Comparison of ENCODE assay signal across 8 mouse cellular contexts in the genomic region with DNA sequence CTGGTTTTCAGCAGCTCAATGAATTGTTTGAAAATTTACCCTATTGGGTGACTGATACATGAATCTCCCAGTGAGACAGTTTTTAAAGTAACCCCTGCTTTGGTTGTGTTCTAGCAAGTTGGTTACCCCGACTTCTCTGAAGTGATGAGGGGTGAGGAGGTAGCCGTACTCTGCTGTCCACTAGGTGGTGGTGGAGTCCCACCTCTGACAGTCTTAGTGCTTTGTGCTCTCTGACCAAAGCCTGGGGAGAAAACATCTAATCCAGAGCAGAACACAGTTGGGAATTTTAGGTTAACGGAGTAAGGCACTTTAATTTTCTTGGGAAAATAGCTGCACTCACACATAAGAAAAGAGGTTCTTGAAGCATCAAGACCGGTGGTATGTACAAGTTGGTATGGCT.
DNase-seq lines count a peak whose midpoint lies in the region; TF ChIP-seq lines count a peak whose summit lies in the region.
"Had no signal": no experiment of that assay in that cellular context is flagged by ENCODE, and none has a peak within 500 bp of the region (broad histone marks: within the 10 kb centered on the region; RNA-seq: fewer than 3 reads in every experiment).

No protein-coding gene starts in this region.

- no peaks in the 10 kb centered on the region for H3K36me3 ChIP-seq in E14TG2a.4 (ENCODE audit: insufficient read depth, low read length)
- H3K36me3 ChIP-seq: heart, embryonic 15.5 days had no signal

- peak; percentile 43 for TF ChIP-seq CTCF in E14TG2a.4 (conservative IDR thresholded peaks at IDR 0.05; ENCODE audit: low read length)

- no peak overlapping the region for H3K4me3 ChIP-seq in E14TG2a.4 (replicated peaks; ENCODE audit: low read length)
- H3K4me3 ChIP-seq: heart, embryonic 15.5 days had no signal

- no peaks in the 10 kb centered on the region for H3K27me3 ChIP-seq in E14TG2a.4 (ENCODE audit: insufficient read depth, low read length)
- H3K27me3 ChIP-seq: heart, embryonic 15.5 days had no signal

- peak; percentile 34 for DNase-seq in 416B (ENCODE audit: low read depth)
- peak; percentile 86 to 87 for DNase-seq in cerebellum, postnatal 14 days
- DNase-seq in frontal cortex, postnatal 10 days (ENCODE audit: low spot score in 2 of 2) = peak; percentile 29 to 55
- DNase-seq in layer of hippocampus, adult 8-10 months (ENCODE audit: low spot score in 2 of 2) = peak; percentile 32 to 69
- peak; percentile 5 for DNase-seq in lung, postnatal 25 days (ENCODE audit: low spot score)
- peak; percentile 56 for DNase-seq in right cerebral cortex, postnatal 25 days

- H3K4me1 ChIP-seq in E14TG2a.4 (replicated peaks; ENCODE audit: low read depth, low read length) = no peaks in the 10 kb centered on the region
- H3K4me1 ChIP-seq: heart, embryonic 15.5 days had no signal

- H3K9me3 ChIP-seq in E14TG2a.4 (ENCODE audit: low read length) = no peaks in the 10 kb centered on the region
- H3K9me3 ChIP-seq: heart, embryonic 15.5 days had no signal

Comparison
In these comparisons a context has a peak if more than half of its experiments do, and no peak if none do; other contexts are left out.
1. DNase-seq: peak in every context shown above with its lines; median percentile 86 in cerebellum, postnatal 14 days; 56 in right cerebral cortex, postnatal 25 days; 50 in layer of hippocampus, adult 8-10 months; 42 in frontal cortex, postnatal 10 days; 34 in 416B; 5 in lung, postnatal 25 days.